Mouse (Mus musculus) myocyte (in vitro differentiated cells): ENCODE data around the gene Cntnap5b.

Experiments used
- CEBPB ChIP-seq: IDR thresholded peaks from 2 replicates; pipeline ENCODE4 v1.6.1; 2011; ENCODE audit warnings: mild to moderate bottlenecking, moderate library complexity; ENCODE audit not compliant: poor library complexity, insufficient read depth, severe bottlenecking
- E2F4 ChIP-seq: IDR thresholded peaks from one replicate; pipeline ENCODE4 v1.6.1; 2011; ENCODE audit warnings: mild to moderate bottlenecking, control low read depth, moderate library complexity; ENCODE audit not compliant: insufficient read depth
- MAX ChIP-seq: IDR thresholded peaks from one replicate; pipeline ENCODE4 v1.6.1; 2011; ENCODE audit warnings: low read depth, mild to moderate bottlenecking, control low read depth
- MYOD1 ChIP-seq, 3 experiments: IDR thresholded peaks; one replicate each; pipeline ENCODE4 v1.6.1; 2011; ENCODE audit warnings: control low read depth in 2 of 3, low read depth in 2 of 3, mild to moderate bottlenecking in 2 of 3, moderate library complexity in 1 of 3; ENCODE audit not compliant: insufficient read length in 2 of 3, control insufficient read depth in 1 of 3
- MYOG ChIP-seq, 3 experiments: IDR thresholded peaks; one replicate each; pipeline ENCODE4 v1.6.1; 2011; ENCODE audit warnings: control low read depth in 2 of 3, low read depth in 2 of 3, mild to moderate bottlenecking in 2 of 3; ENCODE audit not compliant: insufficient read length in 2 of 3, control insufficient read depth in 1 of 3, insufficient read depth in 1 of 3
- POLR2A ChIP-seq: IDR thresholded peaks from one replicate; pipeline ENCODE4 v1.6.1; 2011; ENCODE audit warnings: low read depth, mild to moderate bottlenecking, control low read depth, moderate library complexity; ENCODE audit not compliant: insufficient read length
- POLR2AphosphoS2 ChIP-seq: IDR thresholded peaks from one replicate; pipeline ENCODE4 v1.6.1; 2011; ENCODE audit warnings: low read depth, control low read depth; ENCODE audit not compliant: insufficient read length
- TCF12 ChIP-seq: IDR thresholded peaks from one replicate; pipeline ENCODE4 v1.6.1; 2011; ENCODE audit warnings: mild to moderate bottlenecking, control low read depth; ENCODE audit not compliant: poor library complexity, insufficient read depth, severe bottlenecking
- TCF3 ChIP-seq: IDR thresholded peaks from one replicate; pipeline ENCODE4 v1.6.1; 2011; ENCODE audit warnings: low read depth, control low read depth; ENCODE audit not compliant: insufficient read length

GRCm38 (mm10) chr1:100509866-100510265, 737.3 kb downstream of the Cntnap5b start:
- TF ChIP-seq MAX (no peak), POLR2AphosphoS2 (no peak), E2F4 (no peak), MYOG (IDR thresholded peaks at IDR 0.05; ENCODE audit: control insufficient read depth in 1 of 3, insufficient read depth in 1 of 3, insufficient read length in 2 of 3, low read depth in 2 of 3) (no peak), CEBPB (no peak), POLR2A (no peak), TCF3 (no peak), MYOD1 (IDR thresholded peaks at IDR 0.05; ENCODE audit: control insufficient read depth in 1 of 3, insufficient read length in 2 of 3, low read depth in 2 of 3) (no peak), TCF12 (no peak)
